Mouse (Mus musculus): ENCODE results near the gene Rbfox1. TPM values are rescaled to one million over a fixed set of nuclear protein-coding genes. Genes with fewer than 3 reads are reported as not detected.

The Rbfox1 gene
- total RNA-seq, 2 experiments from 2014 or later, result 413 to 426 TPM

DNA sequence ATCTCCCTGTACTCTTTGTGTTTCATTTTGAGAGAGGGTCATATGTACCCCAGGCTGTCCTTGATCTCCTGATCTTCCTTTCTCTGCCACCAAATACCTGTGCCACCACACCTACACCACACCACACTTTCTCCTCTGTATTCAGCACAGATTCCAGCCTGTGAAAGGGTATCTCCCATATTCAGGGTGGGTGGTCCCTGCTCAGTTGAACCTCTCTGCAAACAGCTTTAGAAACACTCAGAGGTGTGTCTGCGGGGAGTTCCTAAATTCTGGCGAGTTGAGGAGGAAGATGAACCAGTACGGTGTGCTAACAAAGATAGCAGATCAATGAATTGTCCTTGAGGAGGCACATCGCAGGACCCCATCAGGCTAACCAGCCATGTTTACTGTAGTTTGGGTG is 1572.4 kb downstream of the Rbfox1 start:
- Histone ChIP-seq H3K27ac (no peak overlapping the region), H3K4me3 (no peak overlapping the region)
- DNase-seq (ENCODE audit: low spot score in 2 of 2), result no peak
- TF ChIP-seq CTCF (conservative IDR thresholded peaks at IDR 0.05), result no peak

All from layer of hippocampus, adult 2 months (tissue).